Mouse (Mus musculus) forebrain, embryonic 12.5 days (tissue): ENCODE results near the gene Atp13a3. TPM values are rescaled to one million over a fixed set of nuclear protein-coding genes. Genes with fewer than 3 reads are reported as not detected.

Source experiments
- ATAC-seq: fragments of 200-750 bp; cut with Nextera tagmentation; 2 replicates; pipeline ENCODE4 v1.8.0; 2017; ENCODE audit warnings: moderate TSS enrichment; ENCODE audit not compliant: low FRiP score
- H3K27ac ChIP-seq: fragments of 300-500 bp; sonication (generic); 2 replicates; pipeline ENCODE4 v1.5.1; 2016; ENCODE audit warnings: mild to moderate bottlenecking
- H3K27me3 ChIP-seq: fragments of 300-500 bp; sonication (generic); 2 replicates; pipeline ENCODE4 v1.6.1; 2016; ENCODE audit warnings: mild to moderate bottlenecking
- H3K36me3 ChIP-seq: fragments of 300-500 bp; sonication (generic); replicated peaks from 2 replicates; pipeline ENCODE4 v1.6.1; 2016; ENCODE audit warnings: mild to moderate bottlenecking
- H3K4me1 ChIP-seq: fragments of 300-500 bp; sonication (generic); 2 replicates; pipeline ENCODE4 v1.6.1; 2016
- H3K4me2 ChIP-seq: fragments of 300-500 bp; sonication (generic); 2 replicates; pipeline ENCODE4 v1.6.1; 2016; ENCODE audit warnings: mild to moderate bottlenecking, moderate library complexity
- H3K4me3 ChIP-seq: fragments of 300-500 bp; sonication (generic); replicated peaks from 2 replicates; pipeline ENCODE4 v1.5.1; 2016; ENCODE audit warnings: mild to moderate bottlenecking
- H3K9ac ChIP-seq: fragments of 300-500 bp; sonication (generic); 2 replicates; pipeline ENCODE4 v1.6.1; 2016; ENCODE audit warnings: mild to moderate bottlenecking
- H3K9me3 ChIP-seq: fragments of 300-500 bp; sonication (generic); 2 replicates; pipeline ENCODE4 v1.6.1; 2016
- WGBS: fragments of 180-500 bp; shearing (Covaris S2); methylation state at CpG from one replicate; pipeline ENCODE4 v1.1.7; 2016; 5-methylcytosine and 5-hydroxymethylcytosine counted together
- polyA plus RNA-seq: library from polyadenylated mRNA; unstranded; fragments of >200 nt; fragmentation: Nextera tagmentation; extraction: Ambion mirVana; gene quantifications from 2 replicates; pipeline ENCODE4 v1.2.1, GENCODE M21; 2016

Gene Atp13a3
- polyA plus RNA-seq, 1 experiment from 2014 or later, result 15.8 TPM

- no peak overlapping the region for H3K4me2 ChIP-seq
- no peaks in the 10 kb centered on the region for H3K4me1 ChIP-seq
- no peaks in the 10 kb centered on the region for H3K27me3 ChIP-seq
- 88% methylated on average over 3 of the region's 3 CpGs for WGBS
- no peak overlapping the region for H3K9ac ChIP-seq
- H3K27ac ChIP-seq, result no peak overlapping the region
- no peaks in the 10 kb centered on the region for H3K9me3 ChIP-seq
- ATAC-seq, result no peak
- no peak overlapping the region for H3K4me3 ChIP-seq
- H3K36me3 ChIP-seq, result no peaks in the 10 kb centered on the region
Measured at GRCm38 (mm10) chr16:30433148-30433547, 27.4 kb upstream of the Atp13a3 start.

- Histone ChIP-seq H3K27me3 (no peaks in the 10 kb centered on the region), H3K9ac (no peak overlapping the region), H3K27ac (no peak overlapping the region), H3K9me3 (no peaks in the 10 kb centered on the region), H3K4me1 (no peaks in the 10 kb centered on the region), H3K4me3 (no peak overlapping the region), H3K36me3 (no peaks in the 10 kb centered on the region), H3K4me2 (no peak overlapping the region)
- ATAC-seq, result no peak
- 94% methylated on average over 2 of the region's 2 CpGs for WGBS
Measured at GRCm38 (mm10) chr16:30432111-30432510, 26.3 kb upstream of the Atp13a3 start.

GRCm38 (mm10) chr16:30430512-30431088 lies 24.8 kb upstream of the Atp13a3 start:
- no peaks in the 10 kb centered on the region for H3K9me3 ChIP-seq
- H3K4me1 ChIP-seq, result no peaks in the 10 kb centered on the region
- no peak overlapping the region for H3K9ac ChIP-seq
- WGBS, result 97% methylated on average over 2 of the region's 2 CpGs
- no peak overlapping the region for H3K27ac ChIP-seq
- H3K4me3 ChIP-seq, result no peak overlapping the region
- H3K36me3 ChIP-seq, result no peaks in the 10 kb centered on the region
- H3K4me2 ChIP-seq, result no peak overlapping the region
- H3K27me3 ChIP-seq, result no peaks in the 10 kb centered on the region
- no peak for ATAC-seq

- Histone ChIP-seq H3K27me3 (no peaks in the 10 kb centered on the region), H3K9me3 (no peaks in the 10 kb centered on the region), H3K4me1 (no peaks in the 10 kb centered on the region), H3K4me2 (no peak overlapping the region), H3K4me3 (no peak overlapping the region), H3K27ac (no peak overlapping the region), H3K36me3 (no peaks in the 10 kb centered on the region), H3K9ac (no peak overlapping the region)
- no peak for ATAC-seq
- WGBS, result 84% methylated on average over 4 of the region's 4 CpGs
Measured at GRCm38 (mm10) chr16:30428753-30429260, 23.0 kb upstream of the Atp13a3 start.

- 88% methylated on average over 4 of the region's 4 CpGs for WGBS
- ATAC-seq, result no peak
Measured at GRCm38 (mm10) chr16:30427466-30427865, 21.7 kb upstream of the Atp13a3 start.

GRCm38 (mm10) chr16:30427003-30427402 lies 21.2 kb upstream of the Atp13a3 start:
- Histone ChIP-seq H3K9ac (no peak overlapping the region), H3K36me3 (no peaks in the 10 kb centered on the region), H3K4me2 (no peak overlapping the region), H3K27me3 (no peaks in the 10 kb centered on the region), H3K4me3 (no peak overlapping the region), H3K27ac (no peak overlapping the region), H3K4me1 (no peaks in the 10 kb centered on the region), H3K9me3 (no peaks in the 10 kb centered on the region)
- ATAC-seq, result no peak
- WGBS, result 73% methylated on average over 5 of the region's 5 CpGs

More at GRCm38 (mm10) chr16:30427466-30427865, 21.7 kb upstream of the Atp13a3 start:
- Histone ChIP-seq H3K4me2 (no peak overlapping the region), H3K27me3 (no peaks in the 10 kb centered on the region), H3K4me1 (no peaks in the 10 kb centered on the region), H3K27ac (no peak overlapping the region), H3K36me3 (no peaks in the 10 kb centered on the region), H3K4me3 (no peak overlapping the region), H3K9ac (no peak overlapping the region), H3K9me3 (no peaks in the 10 kb centered on the region)

GRCm38 (mm10) chr16:30425980-30426379 lies 20.2 kb upstream of the Atp13a3 start:
- H3K4me3 ChIP-seq, result no peak overlapping the region
- no peak overlapping the region for H3K9ac ChIP-seq
- no peak for ATAC-seq
- 79% methylated on average over 1 of the region's 1 CpGs for WGBS
- no peaks in the 10 kb centered on the region for H3K36me3 ChIP-seq
- H3K9me3 ChIP-seq, result no peaks in the 10 kb centered on the region
- no peaks in the 10 kb centered on the region for H3K4me1 ChIP-seq
- H3K27me3 ChIP-seq, result no peaks in the 10 kb centered on the region
- no peak overlapping the region for H3K4me2 ChIP-seq
- H3K27ac ChIP-seq, result no peak overlapping the region

- ATAC-seq, result no peak
- H3K9me3 ChIP-seq, result no peaks in the 10 kb centered on the region
- no peak overlapping the region for H3K9ac ChIP-seq
- no peak overlapping the region for H3K4me3 ChIP-seq
- H3K4me1 ChIP-seq, result no peaks in the 10 kb centered on the region
- no peak overlapping the region for H3K4me2 ChIP-seq
- H3K36me3 ChIP-seq, result no peaks in the 10 kb centered on the region
- no peaks in the 10 kb centered on the region for H3K27me3 ChIP-seq
- 87% methylated on average over 5 of the region's 5 CpGs for WGBS
- H3K27ac ChIP-seq, result no peak overlapping the region
Measured at GRCm38 (mm10) chr16:30424053-30424452, 18.3 kb upstream of the Atp13a3 start.

- Histone ChIP-seq H3K4me3 (no peak overlapping the region), H3K4me2 (no peak overlapping the region), H3K4me1 (no peaks in the 10 kb centered on the region), H3K36me3 (no peaks in the 10 kb centered on the region), H3K27ac (no peak overlapping the region), H3K27me3 (no peaks in the 10 kb centered on the region), H3K9me3 (no peaks in the 10 kb centered on the region), H3K9ac (no peak overlapping the region)
- no peak for ATAC-seq
- WGBS, result 84% methylated on average over 2 of the region's 2 CpGs
Measured at GRCm38 (mm10) chr16:30416707-30417106, 10.9 kb upstream of the Atp13a3 start.

- no peaks in the 10 kb centered on the region for H3K36me3 ChIP-seq
- 85% methylated on average over 5 of the region's 5 CpGs for WGBS
- no peaks in the 10 kb centered on the region for H3K9me3 ChIP-seq
- H3K9ac ChIP-seq, result no peak overlapping the region
- H3K4me1 ChIP-seq, result no peaks in the 10 kb centered on the region
- no peak overlapping the region for H3K27ac ChIP-seq
- no peaks in the 10 kb centered on the region for H3K27me3 ChIP-seq
- H3K4me2 ChIP-seq, result no peak overlapping the region
- H3K4me3 ChIP-seq, result no peak overlapping the region
- no peak for ATAC-seq
Measured at GRCm38 (mm10) chr16:30416284-30416683, 10.5 kb upstream of the Atp13a3 start.

GRCm38 (mm10) chr16:30412680-30413079 lies 6.9 kb upstream of the Atp13a3 start:
- WGBS, result 79% methylated on average over 3 of the region's 3 CpGs

GRCm38 (mm10) chr16:30410914-30411313 lies 5.1 kb upstream of the Atp13a3 start:
- Histone ChIP-seq H3K9ac (no peak overlapping the region), H3K27ac (no peak overlapping the region), H3K9me3 (no peaks in the 10 kb centered on the region), H3K27me3 (peaks cover 3% of the 10 kb centered on the region; the same call in 1 of the 2 replicates), H3K4me2 (no peak overlapping the region), H3K4me3 (no peak overlapping the region), H3K4me1 (no peaks in the 10 kb centered on the region), H3K36me3 (no peaks in the 10 kb centered on the region)
- ATAC-seq, result no peak
- 94% methylated on average over 4 of the region's 4 CpGs for WGBS

More at GRCm38 (mm10) chr16:30412680-30413079, 6.9 kb upstream of the Atp13a3 start:
- no peak for ATAC-seq
- Histone ChIP-seq H3K36me3 (no peaks in the 10 kb centered on the region), H3K27me3 (no peaks in the 10 kb centered on the region), H3K9ac (no peak overlapping the region), H3K27ac (no peak overlapping the region), H3K9me3 (no peaks in the 10 kb centered on the region), H3K4me3 (no peak overlapping the region), H3K4me1 (no peaks in the 10 kb centered on the region), H3K4me2 (no peak overlapping the region)

GRCm38 (mm10) chr16:30407513-30407912 lies 1.7 kb upstream of the Atp13a3 start:
- Histone ChIP-seq H3K27me3 (peaks cover 4% of the 10 kb centered on the region; the same call in 1 of the 2 replicates), H3K4me3 (no peak overlapping the region), H3K9ac (no peak overlapping the region), H3K4me2 (no peak overlapping the region), H3K27ac (no peak overlapping the region), H3K4me1 (no peaks in the 10 kb centered on the region), H3K36me3 (no peaks in the 10 kb centered on the region), H3K9me3 (no peaks in the 10 kb centered on the region)
- no peak for ATAC-seq
- WGBS, result 80% methylated on average over 2 of the region's 2 CpGs
